Mouse (Mus musculus): ENCODE results near the gene Rnf123. TPM values are rescaled to one million over a fixed set of nuclear protein-coding genes. Genes with fewer than 3 reads are reported as not detected.

Rnf123 gene
- polyA plus RNA-seq, 1 experiment: 33.4 TPM

DNA sequence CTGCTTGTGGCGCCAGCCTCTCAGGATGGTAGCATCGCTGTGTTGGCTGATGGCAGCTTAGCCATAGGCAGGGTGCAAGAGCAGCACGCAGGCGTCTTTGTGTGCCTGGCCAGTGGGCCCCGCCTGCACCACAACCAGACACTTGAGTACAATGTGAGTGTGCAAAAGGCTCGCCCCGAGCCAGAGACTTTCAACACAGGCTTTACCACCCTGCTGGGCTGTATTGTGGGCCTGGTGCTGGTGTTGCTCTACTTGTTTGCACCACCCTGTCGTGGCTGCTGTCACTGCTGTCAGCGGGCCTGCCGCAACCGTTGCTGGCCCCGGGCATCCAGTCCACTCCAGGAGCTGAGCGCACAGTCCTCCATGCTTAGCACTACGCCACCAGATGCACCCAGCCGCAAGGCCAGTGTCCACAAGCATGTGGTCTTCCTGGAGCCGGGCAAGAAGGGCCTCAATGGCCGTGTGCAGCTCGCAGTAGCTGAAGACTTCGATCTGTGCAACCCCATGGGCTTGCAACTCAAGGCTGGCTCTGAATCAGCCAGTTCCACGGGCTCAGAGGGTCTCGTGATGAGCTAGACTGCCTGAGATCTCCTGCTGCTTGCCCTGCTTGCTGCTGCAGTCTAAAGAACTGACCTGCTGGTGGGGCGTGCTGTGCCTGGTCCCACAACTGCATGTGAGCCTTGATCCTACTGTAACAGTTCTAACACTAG lies 28.7 kb downstream of the Rnf123 start:
- H3ac ChIP-seq (ENCODE audit: control insufficient read depth, insufficient read length): no peak overlapping the region
- peaks cover 6% of the 10 kb centered on the region for H3K79me2 ChIP-seq (ENCODE audit: control insufficient read depth, insufficient read depth)
- H3K4me3 ChIP-seq: no peak overlapping the region
- H3K36me3 ChIP-seq (ENCODE audit: control insufficient read depth, insufficient read depth): peaks cover 18% of the 10 kb centered on the region
- no peaks in the 10 kb centered on the region for H3K27me3 ChIP-seq (ENCODE audit: control insufficient read depth, insufficient read depth, insufficient read length)
- no peak for TF ChIP-seq E2F4 (IDR thresholded peaks at IDR 0.05; ENCODE audit: insufficient read depth)
- no peak for TF ChIP-seq TCF12 (IDR thresholded peaks at IDR 0.05; ENCODE audit: insufficient read depth, poor library complexity, severe bottlenecking)
- no peak for TF ChIP-seq REST (IDR thresholded peaks at IDR 0.05; ENCODE audit: insufficient read depth, insufficient read length)
- TF ChIP-seq POLR2AphosphoS2 (IDR thresholded peaks at IDR 0.05; ENCODE audit: insufficient read length, low read depth): no peak
- no peak for TF ChIP-seq CEBPB (IDR thresholded peaks at IDR 0.05; ENCODE audit: insufficient read depth, poor library complexity, severe bottlenecking)
- TF ChIP-seq MYOD1 (IDR thresholded peaks at IDR 0.05; ENCODE audit: control insufficient read depth in 1 of 3, insufficient read length in 2 of 3, low read depth in 2 of 3): no peak
- peak; percentile 26 for TF ChIP-seq POLR2A (IDR thresholded peaks at IDR 0.05; ENCODE audit: insufficient read length, low read depth)
- no peak for TF ChIP-seq TCF3 (IDR thresholded peaks at IDR 0.05; ENCODE audit: insufficient read length, low read depth)
- no peak overlapping the region for H3K4me2 ChIP-seq (ENCODE audit: low read depth)

DNA sequence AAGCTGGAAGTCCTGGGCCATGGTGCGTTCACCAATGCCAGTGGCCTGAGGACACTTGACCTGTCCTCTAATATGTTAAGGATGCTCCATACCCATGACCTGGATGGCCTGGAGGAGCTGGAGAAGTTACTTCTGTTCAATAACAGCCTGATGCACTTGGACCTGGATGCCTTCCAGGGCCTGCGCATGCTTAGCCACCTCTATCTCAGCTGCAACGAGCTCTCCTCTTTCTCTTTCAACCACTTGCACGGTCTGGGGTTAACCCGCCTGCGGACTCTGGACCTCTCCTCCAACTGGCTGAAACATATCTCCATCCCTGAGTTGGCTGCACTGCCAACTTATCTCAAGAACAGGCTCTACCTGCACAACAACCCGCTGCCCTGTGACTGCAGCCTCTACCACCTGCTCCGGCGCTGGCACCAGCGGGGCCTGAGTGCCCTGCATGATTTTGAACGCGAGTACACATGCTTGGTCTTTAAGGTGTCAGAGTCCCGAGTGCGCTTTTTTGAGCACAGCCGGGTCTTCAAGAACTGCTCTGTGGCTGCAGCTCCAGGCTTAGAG lies 29.4 kb downstream of the Rnf123 start:
- no peak overlapping the region for H3K4me2 ChIP-seq (ENCODE audit: low read depth)
- peaks cover 12% of the 10 kb centered on the region for H3K36me3 ChIP-seq (ENCODE audit: control insufficient read depth, insufficient read depth)
- peaks cover 7% of the 10 kb centered on the region for H3K79me2 ChIP-seq (ENCODE audit: control insufficient read depth, insufficient read depth)
- H3K4me3 ChIP-seq: no peak overlapping the region
- no peak overlapping the region for H3ac ChIP-seq (ENCODE audit: control insufficient read depth, insufficient read length)
- no peaks in the 10 kb centered on the region for H3K27me3 ChIP-seq (ENCODE audit: control insufficient read depth, insufficient read depth, insufficient read length)
- TF ChIP-seq TCF12 (IDR thresholded peaks at IDR 0.05; ENCODE audit: insufficient read depth, poor library complexity, severe bottlenecking) (no peak), MYOD1 (IDR thresholded peaks at IDR 0.05; ENCODE audit: control insufficient read depth in 1 of 3, insufficient read length in 2 of 3, low read depth in 2 of 3) (no peak), MYOG (IDR thresholded peaks at IDR 0.05; ENCODE audit: control insufficient read depth in 1 of 3, insufficient read depth in 1 of 3, insufficient read length in 2 of 3, low read depth in 2 of 3) (no peak), SRF (IDR thresholded peaks at IDR 0.05; ENCODE audit: control insufficient read depth, insufficient read length, low read depth) (no peak), TCF3 (IDR thresholded peaks at IDR 0.05; ENCODE audit: insufficient read length, low read depth) (no peak)

DNA sequence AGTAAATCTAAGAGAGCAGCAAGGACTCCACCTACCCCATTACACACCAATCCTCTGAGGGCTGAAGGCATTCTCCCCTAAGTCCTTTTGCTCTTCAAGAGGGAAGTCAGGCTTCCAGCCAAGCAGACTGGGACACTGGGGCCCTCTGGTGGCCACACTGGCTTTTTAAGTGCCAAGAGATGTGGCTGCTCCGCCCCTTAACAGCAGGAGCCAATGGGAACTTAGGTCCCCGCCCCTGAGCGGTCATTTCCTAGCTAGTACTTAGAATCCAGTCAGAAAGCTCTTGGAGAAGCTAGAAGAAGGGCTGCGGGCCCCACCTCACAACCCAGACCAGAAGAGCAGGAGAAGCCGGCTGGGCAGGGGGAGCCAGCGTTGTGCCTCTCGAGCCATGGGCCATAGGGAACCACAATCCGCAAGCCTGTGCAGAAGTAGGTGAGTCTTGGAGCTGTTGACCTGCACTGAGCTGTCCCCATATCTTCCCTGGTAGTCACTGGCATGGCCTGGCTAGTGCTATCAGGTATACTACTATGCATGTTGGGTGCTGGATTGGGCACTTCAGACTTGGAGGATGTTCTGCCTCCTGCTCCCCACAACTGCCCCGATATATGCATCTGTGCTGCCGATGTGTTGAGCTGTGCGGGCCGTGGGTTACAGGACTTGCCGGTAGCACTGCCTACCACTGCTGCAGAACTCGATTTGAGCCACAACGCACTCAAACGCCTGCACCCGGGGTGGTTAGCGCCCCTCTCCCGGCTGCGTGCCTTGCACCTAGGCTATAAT lies 30.1 kb downstream of the Rnf123 start, which contains the start of gene Amigo3:
Amigo3 (plus strand) TSS at position 275 of the 780 bp plus-strand sequence.
- Histone ChIP-seq H3ac (ENCODE audit: control insufficient read depth, insufficient read length) (no peak within 1 kb of the TSS), H3K4me2 (ENCODE audit: low read depth) (no peak within 1 kb of the TSS), H3K36me3 (ENCODE audit: control insufficient read depth, insufficient read depth) (peaks cover 6% of the 10 kb centered on the region), H3K79me2 (ENCODE audit: control insufficient read depth, insufficient read depth) (peaks cover 7% of the 10 kb centered on the region), H3K27me3 (ENCODE audit: control insufficient read depth, insufficient read depth, insufficient read length) (no peaks in the 10 kb centered on the region), H3K4me3 (no peak within 1 kb of the TSS)
- no peak for TF ChIP-seq REST (IDR thresholded peaks at IDR 0.05; ENCODE audit: insufficient read depth, insufficient read length)
- peak; percentile 73 for TF ChIP-seq POLR2AphosphoS2 (IDR thresholded peaks at IDR 0.05; ENCODE audit: insufficient read length, low read depth)
- TF ChIP-seq SRF (IDR thresholded peaks at IDR 0.05; ENCODE audit: control insufficient read depth, insufficient read length, low read depth): no peak
- peak; percentile 20 for TF ChIP-seq POLR2A (IDR thresholded peaks at IDR 0.05; ENCODE audit: insufficient read length, low read depth)

DNA sequence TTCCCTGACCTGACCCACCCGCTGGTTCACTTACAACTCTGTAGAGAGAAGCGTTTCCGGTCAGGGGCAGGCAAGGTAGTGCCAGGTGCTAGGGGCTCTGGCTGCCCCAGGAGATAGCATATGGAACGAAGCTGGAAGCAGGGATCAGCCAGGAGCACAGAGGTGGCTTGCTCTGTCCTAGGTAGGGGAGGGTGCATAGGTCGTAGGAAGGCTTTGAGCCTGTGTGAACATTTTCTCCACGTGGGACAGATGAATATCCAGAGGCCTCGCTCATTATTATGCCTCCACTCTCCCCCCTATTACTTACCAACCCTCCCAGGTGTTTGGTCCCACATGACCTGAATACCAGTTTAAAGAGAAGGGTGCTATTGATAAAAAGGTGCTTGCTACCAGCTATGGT lies 30.7 kb downstream of the Rnf123 start:
- H3K27me3 ChIP-seq (ENCODE audit: control insufficient read depth, insufficient read depth, insufficient read length): no peaks in the 10 kb centered on the region
- no peak overlapping the region for H3K4me3 ChIP-seq
- peaks cover 7% of the 10 kb centered on the region for H3K79me2 ChIP-seq (ENCODE audit: control insufficient read depth, insufficient read depth)
- TF ChIP-seq SRF (IDR thresholded peaks at IDR 0.05; ENCODE audit: control insufficient read depth, insufficient read length, low read depth): no peak
- TF ChIP-seq REST (IDR thresholded peaks at IDR 0.05; ENCODE audit: insufficient read depth, insufficient read length): no peak
- TF ChIP-seq POLR2A (IDR thresholded peaks at IDR 0.05; ENCODE audit: insufficient read length, low read depth): no peak
- TF ChIP-seq POLR2AphosphoS2 (IDR thresholded peaks at IDR 0.05; ENCODE audit: insufficient read length, low read depth): peak; percentile 54
- no peak for TF ChIP-seq MYOG (IDR thresholded peaks at IDR 0.05; ENCODE audit: control insufficient read depth in 1 of 3, insufficient read depth in 1 of 3, insufficient read length in 2 of 3, low read depth in 2 of 3)
- H3K4me2 ChIP-seq (ENCODE audit: low read depth): no peak overlapping the region
- H3K36me3 ChIP-seq (ENCODE audit: control insufficient read depth, insufficient read depth): peaks cover 3% of the 10 kb centered on the region
- no peak overlapping the region for H3ac ChIP-seq (ENCODE audit: control insufficient read depth, insufficient read length)

DNA sequence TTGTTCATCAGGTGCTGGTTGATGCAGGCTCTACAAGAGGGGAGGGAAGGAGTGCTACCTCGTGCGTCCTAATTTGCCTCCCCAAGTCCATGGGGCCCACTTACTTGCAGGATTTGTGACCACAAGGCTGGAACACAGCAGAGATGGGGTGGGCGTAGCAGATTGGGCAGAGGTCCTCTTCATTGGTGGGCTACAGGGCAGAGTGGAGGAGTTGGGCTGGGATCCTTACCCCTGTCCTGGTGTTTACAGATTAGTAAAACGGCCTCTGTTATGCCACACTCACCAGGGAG lies 31.3 kb downstream of the Rnf123 start:
- peaks cover 7% of the 10 kb centered on the region for H3K79me2 ChIP-seq (ENCODE audit: control insufficient read depth, insufficient read depth)
- no peak overlapping the region for H3K4me3 ChIP-seq
- H3K4me2 ChIP-seq (ENCODE audit: low read depth): no peak overlapping the region
- H3ac ChIP-seq (ENCODE audit: control insufficient read depth, insufficient read length): no peak overlapping the region
- peaks cover 3% of the 10 kb centered on the region for H3K36me3 ChIP-seq (ENCODE audit: control insufficient read depth, insufficient read depth)
- TF ChIP-seq USF1 (IDR thresholded peaks at IDR 0.05; ENCODE audit: low read depth) (no peak), TCF3 (IDR thresholded peaks at IDR 0.05; ENCODE audit: insufficient read length, low read depth) (no peak), MYOG (IDR thresholded peaks at IDR 0.05; ENCODE audit: control insufficient read depth in 1 of 3, insufficient read depth in 1 of 3, insufficient read length in 2 of 3, low read depth in 2 of 3) (no peak), MYOD1 (IDR thresholded peaks at IDR 0.05; ENCODE audit: control insufficient read depth in 1 of 3, insufficient read length in 2 of 3, low read depth in 2 of 3) (no peak), MAX (IDR thresholded peaks at IDR 0.05; ENCODE audit: low read depth) (no peak), REST (IDR thresholded peaks at IDR 0.05; ENCODE audit: insufficient read depth, insufficient read length) (no peak), E2F4 (IDR thresholded peaks at IDR 0.05; ENCODE audit: insufficient read depth) (no peak), TCF12 (IDR thresholded peaks at IDR 0.05; ENCODE audit: insufficient read depth, poor library complexity, severe bottlenecking) (no peak), POLR2A (IDR thresholded peaks at IDR 0.05; ENCODE audit: insufficient read length, low read depth) (no peak), SRF (IDR thresholded peaks at IDR 0.05; ENCODE audit: control insufficient read depth, insufficient read length, low read depth) (no peak)
- H3K27me3 ChIP-seq (ENCODE audit: control insufficient read depth, insufficient read depth, insufficient read length): no peaks in the 10 kb centered on the region

All from myocyte (in vitro differentiated cells).